Mouse (Mus musculus) CD4-positive helper T cell, adult 2 months (primary cell): ENCODE results near the gene Hist1h2bf.
"Not testable (repeated sequence)": the region's sequence is repeated elsewhere in the genome, so short reads cannot be mapped to it uniquely, and the experiment has no call there.

Source experiments
- DNase-seq: peaks from one replicate; pipeline ENCODE4 v3.0.0-alpha.2; 2012; ENCODE audit warnings: low read depth, missing footprints, low spot score

Hist1h2bf gene

GRCm38 (mm10) chr13:23571504-23572217 is 2.3 kb downstream of the Hist1h2bf start:
- DNase-seq, result peak; percentile 40

- peak; percentile 93 for DNase-seq
Observed at GRCm38 (mm10) chr13:23571022-23571503, 2.9 kb downstream of the Hist1h2bf start, which contains the start of the genes Hist1h2ae and Hist1h2bg. Hist1h2ae (minus strand) TSS chr13:23571220. Hist1h2bg (plus strand) TSS chr13:23571396.

GRCm38 (mm10) chr13:23570261-23571021 is 3.6 kb downstream of the Hist1h2bf start:
- DNase-seq, result peak; percentile 31

- DNase-seq, result no peak
Observed at GRCm38 (mm10) chr13:23564482-23564881, 9.5 kb downstream of the Hist1h2bf start.

- DNase-seq, result peak; percentile 67
Observed at GRCm38 (mm10) chr13:23562699-23563462, 11.1 kb downstream of the Hist1h2bf start.

- DNase-seq, result peak; percentile 97
Observed at GRCm38 (mm10) chr13:23561883-23562659, 11.9 kb downstream of the Hist1h2bf start, which contains the start of gene Hist1h3e. Hist1h3e (minus strand) TSS chr13:23562369.

- not testable (repeated sequence) for DNase-seq
Observed at GRCm38 (mm10) chr13:23561531-23561882, 12.5 kb downstream of the Hist1h2bf start.

- not testable (repeated sequence) for DNase-seq
Observed at GRCm38 (mm10) chr13:23560699-23561098, 13.3 kb downstream of the Hist1h2bf start.

GRCm38 (mm10) chr13:23556906-23557305 is 17.1 kb downstream of the Hist1h2bf start:
- DNase-seq, result no peak

- peak; percentile 88 for DNase-seq
Observed at GRCm38 (mm10) chr13:23555839-23556416, 18.1 kb downstream of the Hist1h2bf start.

GRCm38 (mm10) chr13:23554925-23555838 is 18.8 kb downstream of the Hist1h2bf start:
- DNase-seq, result peak; percentile 81

- no peak for DNase-seq
Observed at GRCm38 (mm10) chr13:23554393-23554792, 19.6 kb downstream of the Hist1h2bf start.

GRCm38 (mm10) chr13:23552962-23553361 is 21.0 kb downstream of the Hist1h2bf start, which contains the start of gene Hist1h1d:
Hist1h1d (plus strand) TSS chr13:23553262.
- DNase-seq, result no peak

GRCm38 (mm10) chr13:23551931-23552914 is 21.8 kb downstream of the Hist1h2bf start:
- no peak for DNase-seq

GRCm38 (mm10) chr13:23551146-23551834 is 22.7 kb downstream of the Hist1h2bf start, which contains the start of gene Hist1h4f:
Hist1h4f (minus strand) TSS chr13:23551648.
- peak; percentile 89 for DNase-seq

- DNase-seq, result no peak
Observed at GRCm38 (mm10) chr13:23550761-23551145, 23.2 kb downstream of the Hist1h2bf start.

GRCm38 (mm10) chr13:23546694-23547093 is 27.3 kb downstream of the Hist1h2bf start:
- DNase-seq, result no peak

- peak; percentile 47 for DNase-seq
Observed at GRCm38 (mm10) chr13:23544787-23545120, 29.2 kb downstream of the Hist1h2bf start.
